Mouse (Mus musculus) CD8-positive naive resting alpha-beta T cell, adult 2 months (primary cell): ENCODE measurements around the gene Pax7.

ENCODE experiments used
- DNase-seq, 2 experiments: peaks; one replicate each; pipeline ENCODE4 v3.0.0; 2022; ENCODE audit warnings: low read depth in 2 of 2, low spot score in 2 of 2

The Pax7 gene

GRCm38 (mm10) chr4:139831501-139832230 is 1.7 kb downstream of the Pax7 start:
- no peak for DNase-seq

- DNase-seq, result no peak
Observed at GRCm38 (mm10) chr4:139830581-139831387, 2.5 kb downstream of the Pax7 start.

- DNase-seq, result no peak
Observed at GRCm38 (mm10) chr4:139830053-139830452, 3.3 kb downstream of the Pax7 start.

- DNase-seq, result no peak
Observed at GRCm38 (mm10) chr4:139828871-139829590, 4.3 kb downstream of the Pax7 start.

- DNase-seq, result no peak
Observed at GRCm38 (mm10) chr4:139828283-139828678, 5.0 kb downstream of the Pax7 start.

- DNase-seq, result no peak
Observed at GRCm38 (mm10) chr4:139827501-139828282, 5.6 kb downstream of the Pax7 start.

GRCm38 (mm10) chr4:139826231-139826630 is 7.1 kb downstream of the Pax7 start:
- DNase-seq, result no peak

GRCm38 (mm10) chr4:139825326-139826112 is 7.8 kb downstream of the Pax7 start:
- no peak for DNase-seq

GRCm38 (mm10) chr4:139824572-139825325 is 8.6 kb downstream of the Pax7 start:
- DNase-seq, result no peak

GRCm38 (mm10) chr4:139823870-139824472 is 9.4 kb downstream of the Pax7 start:
- DNase-seq, result no peak

- DNase-seq, result no peak
Observed at GRCm38 (mm10) chr4:139823138-139823869, 10.0 kb downstream of the Pax7 start.

- DNase-seq, result no peak
Observed at GRCm38 (mm10) chr4:139822214-139823137, 10.9 kb downstream of the Pax7 start.

- DNase-seq, result no peak
Observed at GRCm38 (mm10) chr4:139821491-139822160, 11.7 kb downstream of the Pax7 start.

- DNase-seq, result no peak
Observed at GRCm38 (mm10) chr4:139821071-139821470, 12.3 kb downstream of the Pax7 start.

- no peak for DNase-seq
Observed at GRCm38 (mm10) chr4:139819411-139820030, 13.8 kb downstream of the Pax7 start.

GRCm38 (mm10) chr4:139818163-139818562 is 15.2 kb downstream of the Pax7 start:
- DNase-seq, result no peak
